Mouse (Mus musculus): ENCODE results near the gene Gm4756. TPM values are rescaled to one million over a fixed set of nuclear protein-coding genes. Genes with fewer than 3 reads are reported as not detected.

The Gm4756 gene
- polyA plus RNA-seq, 1 experiment from 2014 or later: not detected

GRCm38 (mm10) chr12:72683612-72684011, 34.2 kb upstream of the Gm4756 start:
- Histone ChIP-seq H3K36me3 (ENCODE audit: control insufficient read depth, insufficient read depth, low read length) (no peaks in the 10 kb centered on the region), H3K9ac (ENCODE audit: low read length) (no peak overlapping the region), H3K9me3 (ENCODE audit: control insufficient read depth, low read length) (no peaks in the 10 kb centered on the region), H3K4me2 (ENCODE audit: low read length) (no peak overlapping the region), H3K4me1 (ENCODE audit: control insufficient read depth in 2 of 2, insufficient read depth in 2 of 2, low read length in 2 of 2) (peaks cover 7 to 8% of the 10 kb centered on the region in 2 experiments; a peak in 3 of 4 replicates), H3K27ac (replicated peaks in 1 of 2; ENCODE audit: control insufficient read depth in 1 of 2, insufficient read depth in 1 of 2, low read depth in 2 of 2, low read length in 2 of 2) (0 out of 4 replicates have a peak overlapping the region, but pooled peaks of 1 of the 2 experiments have one; percentile 19), H3K4me3 (ENCODE audit: control insufficient read depth in 1 of 2, insufficient read depth in 1 of 2, low read depth in 1 of 2, low read length in 2 of 2) (no peak overlapping the region), H3K27me3 (ENCODE audit: control insufficient read depth, insufficient read depth, low read length) (no peaks in the 10 kb centered on the region)
- ATAC-seq (ENCODE audit: insufficient number of reproducible peaks, insufficient read depth, low FRiP score, low read depth): no peak
- 81% methylated on average over 3 of the region's 3 CpGs for whole genome bisulfite sequencing

GRCm38 (mm10) chr12:72682511-72683282, 33.2 kb upstream of the Gm4756 start:
- no peaks in the 10 kb centered on the region for H3K27me3 ChIP-seq (ENCODE audit: control insufficient read depth, insufficient read depth, low read length)
- peaks cover 7 to 8% of the 10 kb centered on the region in 2 experiments; a peak in 3 of 4 replicates for H3K4me1 ChIP-seq (ENCODE audit: control insufficient read depth in 2 of 2, insufficient read depth in 2 of 2, low read length in 2 of 2)
- no peak for ATAC-seq (ENCODE audit: insufficient number of reproducible peaks, insufficient read depth, low FRiP score, low read depth)
- H3K36me3 ChIP-seq (ENCODE audit: control insufficient read depth, insufficient read depth, low read length): no peaks in the 10 kb centered on the region
- peak overlapping the region; percentile 10 to 46; a peak in 1 of 4 replicates for H3K27ac ChIP-seq (replicated peaks in 1 of 2; ENCODE audit: control insufficient read depth in 1 of 2, insufficient read depth in 1 of 2, low read depth in 2 of 2, low read length in 2 of 2)
- no peak overlapping the region for H3K4me3 ChIP-seq (ENCODE audit: control insufficient read depth in 1 of 2, insufficient read depth in 1 of 2, low read depth in 1 of 2, low read length in 2 of 2)
- 21% methylated on average over 8 of the region's 8 CpGs for WGBS
- no peak overlapping the region for H3K9ac ChIP-seq (ENCODE audit: low read length)
- no peaks in the 10 kb centered on the region for H3K9me3 ChIP-seq (ENCODE audit: control insufficient read depth, low read length)
- H3K4me2 ChIP-seq (ENCODE audit: low read length): no peak overlapping the region

GRCm38 (mm10) chr12:72681919-72682318, 32.5 kb upstream of the Gm4756 start:
- Histone ChIP-seq H3K4me2 (ENCODE audit: low read length) (no peak overlapping the region), H3K27ac (replicated peaks in 1 of 2; ENCODE audit: control insufficient read depth in 1 of 2, insufficient read depth in 1 of 2, low read depth in 2 of 2, low read length in 2 of 2) (no peak overlapping the region), H3K9ac (ENCODE audit: low read length) (no peak overlapping the region), H3K9me3 (ENCODE audit: control insufficient read depth, low read length) (no peaks in the 10 kb centered on the region), H3K4me1 (ENCODE audit: control insufficient read depth in 2 of 2, insufficient read depth in 2 of 2, low read length in 2 of 2) (peaks cover 7 to 8% of the 10 kb centered on the region in 2 experiments; a peak in 3 of 4 replicates), H3K4me3 (ENCODE audit: control insufficient read depth in 1 of 2, insufficient read depth in 1 of 2, low read depth in 1 of 2, low read length in 2 of 2) (no peak overlapping the region), H3K36me3 (ENCODE audit: control insufficient read depth, insufficient read depth, low read length) (no peaks in the 10 kb centered on the region), H3K27me3 (ENCODE audit: control insufficient read depth, insufficient read depth, low read length) (no peaks in the 10 kb centered on the region)
- WGBS: 97% methylated on average over 1 of the region's 1 CpGs
- no peak for ATAC-seq (ENCODE audit: insufficient number of reproducible peaks, insufficient read depth, low FRiP score, low read depth)

GRCm38 (mm10) chr12:72679635-72680034, 30.2 kb upstream of the Gm4756 start:
- no peak for ATAC-seq (ENCODE audit: insufficient number of reproducible peaks, insufficient read depth, low FRiP score, low read depth)
- Histone ChIP-seq H3K36me3 (ENCODE audit: control insufficient read depth, insufficient read depth, low read length) (no peaks in the 10 kb centered on the region), H3K4me2 (ENCODE audit: low read length) (no peak overlapping the region), H3K9ac (ENCODE audit: low read length) (no peak overlapping the region), H3K9me3 (ENCODE audit: control insufficient read depth, low read length) (no peaks in the 10 kb centered on the region), H3K4me1 (ENCODE audit: control insufficient read depth in 2 of 2, insufficient read depth in 2 of 2, low read length in 2 of 2) (peaks cover 10 to 12% of the 10 kb centered on the region in 2 experiments), H3K27ac (replicated peaks in 1 of 2; ENCODE audit: control insufficient read depth in 1 of 2, insufficient read depth in 1 of 2, low read depth in 2 of 2, low read length in 2 of 2) (no peak overlapping the region), H3K4me3 (ENCODE audit: control insufficient read depth in 1 of 2, insufficient read depth in 1 of 2, low read depth in 1 of 2, low read length in 2 of 2) (no peak overlapping the region), H3K27me3 (ENCODE audit: control insufficient read depth, insufficient read depth, low read length) (no peaks in the 10 kb centered on the region)
- 69% methylated on average over 3 of the region's 3 CpGs for whole genome bisulfite sequencing

GRCm38 (mm10) chr12:72674820-72675219, 25.4 kb upstream of the Gm4756 start:
- no peak overlapping the region for H3K9ac ChIP-seq (ENCODE audit: low read length)
- H3K27ac ChIP-seq (replicated peaks in 1 of 2; ENCODE audit: control insufficient read depth in 1 of 2, insufficient read depth in 1 of 2, low read depth in 2 of 2, low read length in 2 of 2): peak overlapping the region; percentile 59 to 69; a peak in 3 of 4 replicates
- 78% methylated on average over 2 of the region's 2 CpGs for WGBS
- H3K4me2 ChIP-seq (ENCODE audit: low read length): no peak overlapping the region
- no peaks in the 10 kb centered on the region for H3K36me3 ChIP-seq (ENCODE audit: control insufficient read depth, insufficient read depth, low read length)
- no peak overlapping the region for H3K4me3 ChIP-seq (ENCODE audit: control insufficient read depth in 1 of 2, insufficient read depth in 1 of 2, low read depth in 1 of 2, low read length in 2 of 2)
- no peaks in the 10 kb centered on the region for H3K27me3 ChIP-seq (ENCODE audit: control insufficient read depth, insufficient read depth, low read length)
- no peaks in the 10 kb centered on the region for H3K9me3 ChIP-seq (ENCODE audit: control insufficient read depth, low read length)
- peaks cover 7 to 12% of the 10 kb centered on the region in 2 experiments for H3K4me1 ChIP-seq (ENCODE audit: control insufficient read depth in 2 of 2, insufficient read depth in 2 of 2, low read length in 2 of 2)
- no peak; the same call in 1 of the 2 replicates for ATAC-seq (ENCODE audit: insufficient number of reproducible peaks, insufficient read depth, low FRiP score, low read depth)

- H3K27ac ChIP-seq (replicated peaks in 1 of 2; ENCODE audit: control insufficient read depth in 1 of 2, insufficient read depth in 1 of 2, low read depth in 2 of 2, low read length in 2 of 2): peak overlapping the region; percentile 59 to 69
- H3K27me3 ChIP-seq (ENCODE audit: control insufficient read depth, insufficient read depth, low read length): no peaks in the 10 kb centered on the region
- 45% methylated on average over 7 of the region's 7 CpGs for WGBS
- no peak overlapping the region for H3K9ac ChIP-seq (ENCODE audit: low read length)
- ATAC-seq (ENCODE audit: insufficient number of reproducible peaks, insufficient read depth, low FRiP score, low read depth): no peak; the same call in 1 of the 2 replicates
- no peaks in the 10 kb centered on the region for H3K9me3 ChIP-seq (ENCODE audit: control insufficient read depth, low read length)
- no peaks in the 10 kb centered on the region for H3K36me3 ChIP-seq (ENCODE audit: control insufficient read depth, insufficient read depth, low read length)
- no peak overlapping the region for H3K4me2 ChIP-seq (ENCODE audit: low read length)
- peaks cover 7 to 12% of the 10 kb centered on the region in 2 experiments for H3K4me1 ChIP-seq (ENCODE audit: control insufficient read depth in 2 of 2, insufficient read depth in 2 of 2, low read length in 2 of 2)
- no peak overlapping the region for H3K4me3 ChIP-seq (ENCODE audit: control insufficient read depth in 1 of 2, insufficient read depth in 1 of 2, low read depth in 1 of 2, low read length in 2 of 2)
These were observed 24.8 kb upstream of the Gm4756 start for GRCm38 (mm10) chr12:72674079-72674797.

GRCm38 (mm10) chr12:72671516-72672135, 22.2 kb upstream of the Gm4756 start:
- H3K4me1 ChIP-seq (ENCODE audit: control insufficient read depth in 2 of 2, insufficient read depth in 2 of 2, low read length in 2 of 2): peaks cover 13 to 15% of the 10 kb centered on the region in 2 experiments
- no peaks in the 10 kb centered on the region for H3K36me3 ChIP-seq (ENCODE audit: control insufficient read depth, insufficient read depth, low read length)
- H3K9ac ChIP-seq (ENCODE audit: low read length): no peak overlapping the region
- H3K9me3 ChIP-seq (ENCODE audit: control insufficient read depth, low read length): no peaks in the 10 kb centered on the region
- no peak for ATAC-seq (ENCODE audit: insufficient number of reproducible peaks, insufficient read depth, low FRiP score, low read depth)
- no peak overlapping the region for H3K27ac ChIP-seq (replicated peaks in 1 of 2; ENCODE audit: control insufficient read depth in 1 of 2, insufficient read depth in 1 of 2, low read depth in 2 of 2, low read length in 2 of 2)
- 91% methylated on average over 6 of the region's 6 CpGs for WGBS
- H3K4me2 ChIP-seq (ENCODE audit: low read length): no peak overlapping the region
- H3K4me3 ChIP-seq (ENCODE audit: control insufficient read depth in 1 of 2, insufficient read depth in 1 of 2, low read depth in 1 of 2, low read length in 2 of 2): no peak overlapping the region
- H3K27me3 ChIP-seq (ENCODE audit: control insufficient read depth, insufficient read depth, low read length): no peaks in the 10 kb centered on the region
